In genomic region chr8:89202484-89203096, GRCm38 (mm10) we compare ENCODE assay signal across 21 mouse cellular contexts.
A peak's percentile ranks its signal among the peaks of the same experiment; 100 is the strongest.
DNase-seq lines count a peak whose midpoint lies in the region; ATAC-seq and TF ChIP-seq lines count a peak whose summit lies in the region.
"Had no signal": no experiment of that assay in that cellular context is flagged by ENCODE, and none has a peak within 500 bp of the region (broad histone marks: within the 10 kb centered on the region; RNA-seq: fewer than 3 reads in every experiment).

No protein-coding gene starts in this region.

- H3K36me3 ChIP-seq in kidney, postnatal 0 days (ENCODE audit: insufficient read depth, low read length): no peaks in the 10 kb centered on the region
- no peaks in the 10 kb centered on the region for H3K36me3 ChIP-seq in neural tube, embryonic 13.5 days
- H3K36me3 ChIP-seq: heart, embryonic 10.5 days; limb, embryonic 12.5 days; liver, embryonic 12.5 days had no signal

- no peak overlapping the region for H3K9ac ChIP-seq in kidney, postnatal 0 days (ENCODE audit: low read depth, low read length)
- H3K9ac ChIP-seq in neural tube, embryonic 13.5 days: no peak overlapping the region
- H3K9ac ChIP-seq: limb, embryonic 12.5 days; liver, embryonic 12.5 days had no signal

- no peak for ATAC-seq in kidney, postnatal 0 days (replicated peaks; ENCODE audit: low FRiP score, low read depth)
- ATAC-seq in neural tube, embryonic 13.5 days (ENCODE audit: low read depth): peak; percentile 78
- ATAC-seq: liver, embryonic 12.5 days had no signal

- DNase-seq in cerebellum, postnatal 10 days: peak; percentile 41 to 45
- no peak for DNase-seq in cerebellum, adult 11 months
- peak; percentile 1 for DNase-seq in kidney, postnatal 0 days (ENCODE audit: low spot score)
- no peak for DNase-seq in kidney, postnatal 14 days
- DNase-seq in neural tube, embryonic 10.5 days (ENCODE audit: extremely low spot score, low spot score): no peak
- DNase-seq in retina, postnatal 1 day: peak; percentile 46
- DNase-seq in lung, adult 18-20 months: no peak
- DNase-seq: adrenal gland, postnatal 10 days; cerebellum, adult 8-10 months; gastrocnemius, postnatal 10 days; heart, postnatal 4 days; kidney, adult 9 months; kidney, postnatal 36 days; lung, adult 2 months; lung, postnatal 4 days; right cerebral cortex, postnatal 25 days; thymus, postnatal 25 days had no signal

- no peaks in the 10 kb centered on the region for H3K4me1 ChIP-seq in kidney, postnatal 0 days (replicated peaks; ENCODE audit: insufficient read depth, low read length)
- peaks cover 13% of the 10 kb centered on the region; the same call in 1 of the 2 replicates for H3K4me1 ChIP-seq in neural tube, embryonic 13.5 days (replicated peaks)
- H3K4me1 ChIP-seq: heart, embryonic 10.5 days; limb, embryonic 12.5 days; liver, embryonic 12.5 days had no signal

- no peaks in the 10 kb centered on the region for H3K9me3 ChIP-seq in kidney, postnatal 0 days (replicated peaks; ENCODE audit: low read length)
- no peaks in the 10 kb centered on the region for H3K9me3 ChIP-seq in neural tube, embryonic 13.5 days
- H3K9me3 ChIP-seq: heart, embryonic 10.5 days; limb, embryonic 12.5 days; liver, embryonic 12.5 days had no signal

- WGBS in kidney, postnatal 0 days: 69% methylated on average over 5 of the region's 5 CpGs
- WGBS in neural tube, embryonic 13.5 days: 35% methylated on average over 5 of the region's 5 CpGs

- H3K4me2 ChIP-seq in kidney, postnatal 0 days (ENCODE audit: low read length): no peak overlapping the region
- H3K4me2 ChIP-seq in neural tube, embryonic 13.5 days: no peak overlapping the region
- H3K4me2 ChIP-seq: limb, embryonic 12.5 days; liver, embryonic 12.5 days had no signal

- no peak overlapping the region for H3K4me3 ChIP-seq in kidney, postnatal 0 days (replicated peaks; ENCODE audit: low read depth, low read length)
- no peak overlapping the region for H3K4me3 ChIP-seq in neural tube, embryonic 13.5 days
- H3K4me3 ChIP-seq: heart, embryonic 10.5 days; limb, embryonic 12.5 days; liver, embryonic 12.5 days had no signal

- H3K27me3 ChIP-seq in kidney, postnatal 0 days (ENCODE audit: insufficient read depth, low read length): no peaks in the 10 kb centered on the region
- no peaks in the 10 kb centered on the region for H3K27me3 ChIP-seq in neural tube, embryonic 13.5 days
- H3K27me3 ChIP-seq: limb, embryonic 12.5 days; liver, embryonic 12.5 days had no signal

- TF ChIP-seq CTCF in kidney, postnatal 0 days (IDR thresholded peaks at IDR 0.05; ENCODE audit: low read depth): no peak

- no peak overlapping the region for H3K27ac ChIP-seq in kidney, postnatal 0 days
- H3K27ac ChIP-seq in neural tube, embryonic 13.5 days (replicated peaks): peak overlapping the region; percentile 49; the same call in 1 of the 2 replicates
- H3K27ac ChIP-seq: heart, embryonic 10.5 days; limb, embryonic 12.5 days; liver, embryonic 12.5 days had no signal

Comparison
In these comparisons a context has a peak if more than half of its experiments do, and no peak if none do; other contexts are left out.
1. DNase-seq: peak in cerebellum, postnatal 10 days (2 of 2), kidney, postnatal 0 days (single experiment) and retina, postnatal 1 day (single experiment); none in cerebellum, adult 11 months (single experiment), kidney, postnatal 14 days (single experiment), neural tube, embryonic 10.5 days (single experiment) and lung, adult 18-20 months (0 of 2).